Mouse (Mus musculus) neutrophil, adult 59 days (primary cell): ENCODE results near the gene Olfr1110. TPM values are rescaled to one million over a fixed set of nuclear protein-coding genes. Genes with fewer than 3 reads are reported as not detected.

Experiments
- total RNA-seq, 2 experiments: library from RNA; stranded (reverse); gene quantifications; 1 replicate in 1 of 2; 2 replicates in 1 of 2; pipeline ENCODE4 v1.2.4; 2023

Olfr1110 gene
- total RNA-seq, result not detected

DNA sequence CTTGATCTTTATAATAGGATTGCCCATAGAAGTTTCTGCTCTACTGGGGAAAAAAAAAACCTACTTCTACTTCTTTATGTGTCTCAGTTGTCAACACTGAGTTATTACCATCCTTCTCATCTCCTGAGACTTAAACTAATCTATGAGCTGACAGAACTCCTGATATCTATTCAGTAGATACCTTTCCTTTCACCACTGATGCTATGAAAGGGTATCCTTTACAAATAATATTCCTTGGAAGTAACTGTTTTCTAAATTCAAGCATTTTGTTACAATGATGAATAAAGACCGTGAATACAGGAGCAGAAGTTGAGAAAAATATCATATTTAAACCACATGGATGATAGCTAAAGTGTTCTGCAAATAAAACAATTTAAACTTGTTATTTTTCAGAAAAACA lies at the start of gene Olfr1110:
TSS of gene Olfr1110 (minus strand) at position 101 of the 400 bp plus-strand sequence.

DNA sequence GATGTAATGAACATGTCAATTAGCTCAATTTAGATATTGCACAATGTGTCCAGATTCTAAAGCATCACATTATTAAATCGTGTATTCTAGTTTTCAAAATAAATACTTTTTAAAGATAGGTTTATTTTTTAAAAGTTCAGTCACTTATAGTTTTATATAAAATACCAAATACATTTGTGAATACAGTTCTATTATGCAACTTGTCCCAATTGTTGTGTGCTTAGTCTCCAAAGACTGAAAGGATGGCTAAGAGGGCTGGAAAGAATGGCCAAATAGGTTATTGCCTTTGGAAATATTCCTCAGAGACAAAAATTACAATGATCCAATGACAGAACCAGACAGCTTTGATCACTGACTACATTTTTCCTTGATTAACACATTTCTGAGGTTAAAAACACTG lies 47.4 kb upstream of the Olfr1110 start, which contains the start of gene Olfr1112:
TSS of gene Olfr1112 (plus strand) at position 301 of the 400 bp plus-strand sequence.

DNA sequence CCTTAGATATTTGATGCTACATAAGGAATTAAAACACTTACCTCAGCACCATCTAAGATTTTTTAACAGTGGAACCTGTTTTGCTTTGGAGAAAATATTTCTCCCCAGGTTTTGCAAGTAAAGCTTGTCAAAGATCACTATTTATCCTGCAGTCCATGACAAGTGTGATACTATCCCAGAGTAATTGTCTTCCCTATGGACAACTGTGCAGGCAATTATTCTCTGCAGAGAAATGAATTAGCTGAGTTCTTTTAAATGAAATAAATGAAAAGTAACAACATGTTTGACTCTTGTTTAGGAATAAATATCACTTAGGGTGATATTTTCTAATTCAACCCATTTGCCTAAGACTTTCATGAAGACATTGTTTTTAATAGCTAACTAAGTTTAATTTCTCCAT lies 12.4 kb upstream of the Olfr1110 start, which contains the start of gene Olfr1111:
TSS of gene Olfr1111 (minus strand) at position 101 of the 400 bp plus-strand sequence.

DNA sequence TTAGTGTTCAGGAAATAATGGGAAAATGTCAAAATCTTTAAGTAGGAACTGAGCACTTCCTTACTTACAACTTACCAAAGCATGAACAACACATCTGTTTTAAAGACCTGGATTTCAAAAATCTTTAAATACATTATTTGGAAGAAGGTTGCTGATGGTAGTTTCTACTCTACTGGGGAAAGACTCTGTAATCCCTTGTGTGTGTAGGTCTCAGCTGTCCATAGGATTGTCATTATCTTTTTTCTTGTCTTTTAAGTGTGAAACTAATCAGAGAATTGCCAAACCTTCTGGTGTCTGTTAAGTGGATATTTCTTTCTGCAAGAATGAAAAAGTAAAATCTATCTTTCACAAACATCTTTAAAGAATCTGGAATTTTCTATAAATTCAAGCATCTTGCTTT lies 25.6 kb downstream of the Olfr1110 start, which contains the start of gene Olfr259:
TSS of gene Olfr259 (minus strand) at position 101 of the 400 bp plus-strand sequence.

DNA sequence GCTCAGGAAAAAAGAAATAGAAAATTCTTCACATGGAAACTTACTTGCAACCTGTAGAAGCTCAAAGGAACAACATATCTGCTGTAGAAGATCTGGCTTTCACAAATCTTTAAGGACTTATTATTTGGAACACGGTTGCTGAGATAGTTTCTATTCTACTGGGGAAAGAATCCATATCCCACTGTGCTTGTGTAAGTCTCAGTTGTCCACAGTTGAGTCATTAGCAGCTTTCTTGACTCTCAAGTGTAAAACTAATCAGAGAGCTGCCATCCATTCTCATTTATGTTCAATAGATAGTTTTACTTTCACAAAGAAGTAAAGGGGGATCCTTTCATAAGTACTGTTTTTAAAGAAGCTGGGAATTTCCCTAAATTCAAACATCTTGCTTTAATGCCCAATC lies 44.2 kb downstream of the Olfr1110 start, which contains the start of gene Olfr1109:
TSS of gene Olfr1109 (minus strand) at position 101 of the 400 bp plus-strand sequence.

Other genes with a start within 250 kb of the Olfr1110 start
- gene Olfr1097, start 248.1 kb downstream of the Olfr1110 start, total RNA-seq, result not detected
- not detected for gene Olfr1098, start 215.8 kb downstream of the Olfr1110 start, total RNA-seq
- gene Olfr1099, start 179.6 kb downstream of the Olfr1110 start, total RNA-seq, result not detected
- not detected for gene Olfr1100, start 160.3 kb downstream of the Olfr1110 start, total RNA-seq
- not detected for gene Olfr1101, start 149.1 kb downstream of the Olfr1110 start, total RNA-seq
- gene Olfr1102, start 141.9 kb downstream of the Olfr1110 start, total RNA-seq, result not detected
- gene Olfr1104, start 113.2 kb downstream of the Olfr1110 start, total RNA-seq, result not detected
- gene Olfr1105, start 103.8 kb downstream of the Olfr1110 start, total RNA-seq, result not detected
- not detected for gene Olfr1106, start 88.0 kb downstream of the Olfr1110 start, total RNA-seq
- gene Olfr1107, start 64.5 kb downstream of the Olfr1110 start, total RNA-seq, result not detected
- not detected for gene Olfr1109, start 44.3 kb downstream of the Olfr1110 start, total RNA-seq
- not detected for gene Olfr259, start 25.7 kb downstream of the Olfr1110 start, total RNA-seq
- gene Olfr1111, start 12.3 kb upstream of the Olfr1110 start, total RNA-seq, result not detected
- not detected for gene Olfr1112, start 47.5 kb upstream of the Olfr1110 start, total RNA-seq
- gene Olfr1113, start 68.7 kb upstream of the Olfr1110 start, total RNA-seq, result not detected
- gene Olfr1115, start 107.7 kb upstream of the Olfr1110 start, total RNA-seq, result not detected
- not detected for gene Olfr1116, start 127.2 kb upstream of the Olfr1110 start, total RNA-seq
- gene Olfr1118, start 167.3 kb upstream of the Olfr1110 start, total RNA-seq, result not detected
- gene Olfr1120, start 214.5 kb upstream of the Olfr1110 start, total RNA-seq, result not detected
- gene Olfr1121, start 229.6 kb upstream of the Olfr1110 start, total RNA-seq, result not detected
- gene Olfr1122, start 245.5 kb upstream of the Olfr1110 start, total RNA-seq, result not detected